Mouse (Mus musculus): ENCODE data around the gene Pex26.

DNA sequence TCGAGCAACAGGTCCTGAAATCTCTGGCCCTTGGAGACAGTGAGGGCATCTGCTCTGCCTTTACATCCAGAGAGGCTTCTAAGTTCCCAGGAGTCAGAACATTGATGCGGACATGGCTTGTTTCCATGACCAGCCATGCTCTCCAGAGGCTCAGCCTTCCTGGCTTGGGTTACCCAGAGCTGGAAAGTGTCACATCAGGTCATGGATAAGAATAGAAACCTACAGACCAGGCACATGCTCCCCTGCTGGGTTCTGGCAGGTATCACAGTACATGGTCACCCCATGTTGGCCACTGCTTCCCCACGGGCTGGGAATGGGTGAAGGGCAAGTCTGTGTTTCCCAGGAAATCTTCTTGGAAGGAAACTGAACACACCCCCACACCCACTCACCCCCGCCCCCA is 35.9 kb downstream of the Pex26 start:
- TF ChIP-seq CTCF (IDR thresholded peaks at IDR 0.05; ENCODE audit: control insufficient read depth, insufficient read depth, low read length) (no peak), POLR2A (IDR thresholded peaks at IDR 0.05; ENCODE audit: borderline replicate concordance, control insufficient read depth, low read depth, low read length) (no peak)
